Mouse (Mus musculus): ENCODE measurements around the gene Pax9.
A peak's percentile ranks its signal among the peaks of the same experiment; 100 is the strongest.

The Pax9 gene

GRCm38 (mm10) chr12:56691427-56692079 lies at the start of gene Pax9:
Gene Pax9 (plus strand): TSS chr12:56691767.
- no peak for DNase-seq

GRCm38 (mm10) chr12:56669451-56670122 lies 22.0 kb upstream of the Pax9 start:
- DNase-seq, result no peak

- DNase-seq, result no peak
Observed at GRCm38 (mm10) chr12:56670795-56671194, 20.8 kb upstream of the Pax9 start.

GRCm38 (mm10) chr12:56674726-56675125 lies 16.8 kb upstream of the Pax9 start:
- no peak for DNase-seq

GRCm38 (mm10) chr12:56677620-56678019 lies 13.9 kb upstream of the Pax9 start:
- DNase-seq, result no peak

GRCm38 (mm10) chr12:56681096-56681811 lies 10.3 kb upstream of the Pax9 start:
- no peak for DNase-seq

GRCm38 (mm10) chr12:56687640-56688481 lies 3.7 kb upstream of the Pax9 start:
- no peak for DNase-seq

GRCm38 (mm10) chr12:56688482-56688840 lies 3.1 kb upstream of the Pax9 start:
- DNase-seq, result no peak

- DNase-seq, result no peak
Observed at GRCm38 (mm10) chr12:56688920-56689319, 2.6 kb upstream of the Pax9 start.

GRCm38 (mm10) chr12:56689331-56689730 lies 2.2 kb upstream of the Pax9 start:
- no peak for DNase-seq

- DNase-seq, result no peak
Observed at GRCm38 (mm10) chr12:56689736-56690135, 1.8 kb upstream of the Pax9 start.

GRCm38 (mm10) chr12:56690366-56690765 lies 1.2 kb upstream of the Pax9 start:
- no peak for DNase-seq

GRCm38 (mm10) chr12:56691001-56691400 lies 566 bp upstream of the Pax9 start:
- DNase-seq, result no peak

- no peak for DNase-seq
Observed at GRCm38 (mm10) chr12:56692536-56692935, 969 bp downstream of the Pax9 start.

- DNase-seq, result no peak
Observed at GRCm38 (mm10) chr12:56693411-56694098, 2.0 kb downstream of the Pax9 start.

- DNase-seq, result no peak
Observed at GRCm38 (mm10) chr12:56694361-56694760, 2.8 kb downstream of the Pax9 start.

- no peak for DNase-seq
Observed at GRCm38 (mm10) chr12:56694936-56695335, 3.4 kb downstream of the Pax9 start.

- DNase-seq, result peak in 1 of 2 experiments; percentile 20
Observed at GRCm38 (mm10) chr12:56695358-56696173, 4.0 kb downstream of the Pax9 start.

GRCm38 (mm10) chr12:56696174-56697010 lies 4.8 kb downstream of the Pax9 start:
- DNase-seq, result no peak

- DNase-seq, result no peak
Observed at GRCm38 (mm10) chr12:56697011-56697740, 5.6 kb downstream of the Pax9 start.
